Mouse (Mus musculus): ENCODE measurements around the gene Ak4. TPM values are rescaled to one million over a fixed set of nuclear protein-coding genes. Genes with fewer than 3 reads are reported as not detected.

Ak4 gene
- polyA plus RNA-seq, 1 experiment from 2014 or later: 2.0 TPM

DNA sequence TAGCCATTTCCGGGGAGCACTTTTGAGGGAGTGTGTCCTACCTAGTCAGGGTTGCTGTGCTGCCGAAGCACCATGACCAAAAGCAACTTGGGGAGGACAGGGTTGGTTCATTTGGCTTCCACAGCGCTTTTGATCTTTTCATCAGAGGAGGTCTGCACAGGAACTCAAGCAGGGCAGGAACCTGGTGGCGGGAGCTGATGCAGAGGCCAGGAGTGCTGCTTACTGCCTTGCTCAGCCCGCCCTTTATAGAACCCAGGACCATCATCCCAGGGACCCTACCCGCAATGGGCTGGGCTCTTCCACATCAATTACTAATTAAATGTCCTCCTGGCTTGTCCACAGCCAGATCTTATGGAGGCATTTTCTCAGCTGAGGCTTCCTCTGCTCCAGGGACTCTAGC is 7.5 kb downstream of the Ak4 start:
- H3K27me3 ChIP-seq (replicated peaks; ENCODE audit: control insufficient read depth, insufficient read depth, low read length): no peaks in the 10 kb centered on the region

GRCm38 (mm10) chr4:101427886-101428680 is 9.0 kb downstream of the Ak4 start:
- H3K27ac ChIP-seq (ENCODE audit: low read depth, low read length): no peak overlapping the region
- no peaks in the 10 kb centered on the region for H3K27me3 ChIP-seq (replicated peaks; ENCODE audit: control insufficient read depth, insufficient read depth, low read length)
- WGBS: 87% methylated on average over 11 of the region's 11 CpGs

More for the DNA sequence above, 7.5 kb downstream of the Ak4 start:
- no peaks in the 10 kb centered on the region for H3K9me3 ChIP-seq (ENCODE audit: control insufficient read depth)
- ATAC-seq: no peak
- H3K4me3 ChIP-seq (ENCODE audit: low read depth, low read length): no peak overlapping the region
- TF ChIP-seq CTCF (IDR thresholded peaks at IDR 0.05; ENCODE audit: low read depth): no peak
- WGBS: 87% methylated on average over 6 of the region's 6 CpGs
- no peak overlapping the region for H3K4me2 ChIP-seq (replicated peaks; ENCODE audit: low read depth)
- H3K9ac ChIP-seq (ENCODE audit: low read depth, low read length): no peak overlapping the region
- no peaks in the 10 kb centered on the region for H3K36me3 ChIP-seq (ENCODE audit: control insufficient read depth, insufficient read depth)
- H3K4me1 ChIP-seq (replicated peaks; ENCODE audit: control insufficient read depth, insufficient read depth, low read length): no peaks in the 10 kb centered on the region
- no peak overlapping the region for H3K27ac ChIP-seq (ENCODE audit: low read depth, low read length)

DNA sequence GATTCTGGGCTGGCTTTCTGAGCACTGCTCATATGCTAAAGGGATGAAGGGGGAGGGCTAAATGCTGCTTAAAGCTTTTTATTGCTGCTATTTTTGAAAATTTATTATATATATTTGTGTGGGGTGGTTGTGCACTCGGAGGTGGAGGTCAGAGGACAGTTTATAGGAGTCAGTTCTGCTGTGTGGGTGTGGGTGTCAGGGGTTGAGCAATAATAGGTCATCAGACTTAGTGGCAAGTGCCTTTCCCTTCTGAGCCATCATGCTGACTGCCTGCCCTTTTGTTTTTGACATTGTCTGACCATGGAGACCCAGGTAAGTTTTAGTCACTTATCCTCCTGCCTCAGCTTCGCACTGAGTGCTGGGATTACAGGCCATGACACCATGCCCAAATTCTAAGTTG is 10.0 kb downstream of the Ak4 start:
- WGBS: 51% methylated on average over 2 of the region's 2 CpGs
- no peak for ATAC-seq
- Histone ChIP-seq H3K27ac (ENCODE audit: low read depth, low read length) (no peak overlapping the region), H3K27me3 (replicated peaks; ENCODE audit: control insufficient read depth, insufficient read depth, low read length) (no peaks in the 10 kb centered on the region), H3K4me3 (ENCODE audit: low read depth, low read length) (no peak overlapping the region), H3K4me1 (replicated peaks; ENCODE audit: control insufficient read depth, insufficient read depth, low read length) (no peaks in the 10 kb centered on the region), H3K4me2 (replicated peaks; ENCODE audit: low read depth) (no peak overlapping the region), H3K9ac (ENCODE audit: low read depth, low read length) (no peak overlapping the region), H3K9me3 (ENCODE audit: control insufficient read depth) (no peaks in the 10 kb centered on the region), H3K36me3 (ENCODE audit: control insufficient read depth, insufficient read depth) (no peaks in the 10 kb centered on the region)
- TF ChIP-seq CTCF (IDR thresholded peaks at IDR 0.05; ENCODE audit: low read depth): no peak

More at GRCm38 (mm10) chr4:101427886-101428680, 9.0 kb downstream of the Ak4 start:
- Histone ChIP-seq H3K36me3 (ENCODE audit: control insufficient read depth, insufficient read depth) (no peaks in the 10 kb centered on the region), H3K4me3 (ENCODE audit: low read depth, low read length) (no peak overlapping the region), H3K9ac (ENCODE audit: low read depth, low read length) (no peak overlapping the region), H3K9me3 (ENCODE audit: control insufficient read depth) (no peaks in the 10 kb centered on the region), H3K4me1 (replicated peaks; ENCODE audit: control insufficient read depth, insufficient read depth, low read length) (no peaks in the 10 kb centered on the region), H3K4me2 (replicated peaks; ENCODE audit: low read depth) (no peak overlapping the region)
- TF ChIP-seq CTCF (IDR thresholded peaks at IDR 0.05; ENCODE audit: low read depth): no peak
- ATAC-seq: no peak

- no peak overlapping the region for H3K4me3 ChIP-seq (ENCODE audit: low read depth, low read length)
- H3K9ac ChIP-seq (ENCODE audit: low read depth, low read length): no peak overlapping the region
- no peak overlapping the region for H3K27ac ChIP-seq (ENCODE audit: low read depth, low read length)
- no peak for TF ChIP-seq CTCF (IDR thresholded peaks at IDR 0.05; ENCODE audit: low read depth)
- H3K27me3 ChIP-seq (replicated peaks; ENCODE audit: control insufficient read depth, insufficient read depth, low read length): no peaks in the 10 kb centered on the region
- H3K4me2 ChIP-seq (replicated peaks; ENCODE audit: low read depth): no peak overlapping the region
- 90% methylated on average over 6 of the region's 6 CpGs for WGBS
- ATAC-seq: no peak
- H3K36me3 ChIP-seq (ENCODE audit: control insufficient read depth, insufficient read depth): no peaks in the 10 kb centered on the region
- H3K9me3 ChIP-seq (ENCODE audit: control insufficient read depth): no peaks in the 10 kb centered on the region
- H3K4me1 ChIP-seq (replicated peaks; ENCODE audit: control insufficient read depth, insufficient read depth, low read length): no peaks in the 10 kb centered on the region
Observed at GRCm38 (mm10) chr4:101430000-101430399, 10.9 kb downstream of the Ak4 start.

DNA sequence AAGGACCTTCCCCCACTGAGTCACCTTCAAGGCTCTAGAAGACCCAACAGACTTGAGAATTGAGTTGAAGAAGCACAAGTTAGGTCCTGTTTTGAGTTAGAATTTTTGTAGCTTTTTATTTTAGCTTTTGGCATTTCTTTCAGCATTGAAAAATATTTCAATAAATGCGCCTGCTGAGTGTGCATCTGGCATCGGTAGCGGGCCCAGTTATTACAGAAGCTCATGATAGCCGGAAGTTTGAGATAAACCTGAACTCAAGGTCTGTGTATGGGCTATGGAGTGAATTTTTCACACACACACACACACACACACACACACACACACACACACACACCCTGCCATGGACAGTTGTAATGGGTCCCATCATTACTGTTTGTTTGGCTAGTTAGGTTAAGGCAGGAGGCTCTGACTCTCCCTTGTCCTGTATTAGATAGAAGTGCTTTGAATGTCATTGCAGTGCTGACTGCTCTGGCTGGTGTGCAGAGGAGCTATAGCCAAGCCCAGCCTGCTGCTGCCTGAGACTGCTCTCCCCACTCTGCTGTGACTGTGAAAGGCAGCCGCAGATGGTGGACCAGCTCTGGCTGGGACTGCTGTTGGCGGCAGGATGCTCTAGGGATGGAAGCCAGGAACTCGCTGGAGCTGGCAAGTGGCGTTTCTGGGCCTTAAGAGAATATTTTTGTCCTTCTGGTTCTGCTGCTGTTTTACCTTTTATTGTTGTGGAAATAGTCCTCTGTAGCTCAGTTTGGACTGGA is 17.9 kb downstream of the Ak4 start:
- H3K27ac ChIP-seq (ENCODE audit: low read depth, low read length): no peak overlapping the region
- no peaks in the 10 kb centered on the region for H3K27me3 ChIP-seq (replicated peaks; ENCODE audit: control insufficient read depth, insufficient read depth, low read length)
- TF ChIP-seq CTCF (IDR thresholded peaks at IDR 0.05; ENCODE audit: low read depth): no peak
- no peak overlapping the region for H3K9ac ChIP-seq (ENCODE audit: low read depth, low read length)
- WGBS: 80% methylated on average over 8 of the region's 8 CpGs
- no peaks in the 10 kb centered on the region for H3K9me3 ChIP-seq (ENCODE audit: control insufficient read depth)
- no peak for ATAC-seq
- H3K36me3 ChIP-seq (ENCODE audit: control insufficient read depth, insufficient read depth): no peaks in the 10 kb centered on the region
- H3K4me2 ChIP-seq (replicated peaks; ENCODE audit: low read depth): no peak overlapping the region
- H3K4me3 ChIP-seq (ENCODE audit: low read depth, low read length): no peak overlapping the region
- no peaks in the 10 kb centered on the region for H3K4me1 ChIP-seq (replicated peaks; ENCODE audit: control insufficient read depth, insufficient read depth, low read length)

- 67% methylated on average over 8 of the region's 8 CpGs for WGBS
Observed at GRCm38 (mm10) chr4:101438271-101438670, 19.2 kb downstream of the Ak4 start.

More at GRCm38 (mm10) chr4:101438271-101438670, 19.2 kb downstream of the Ak4 start:
- H3K27ac ChIP-seq (ENCODE audit: low read depth, low read length): no peak overlapping the region
- no peak for ATAC-seq
- no peak for TF ChIP-seq CTCF (IDR thresholded peaks at IDR 0.05; ENCODE audit: low read depth)
- H3K4me2 ChIP-seq (replicated peaks; ENCODE audit: low read depth): no peak overlapping the region
- H3K36me3 ChIP-seq (ENCODE audit: control insufficient read depth, insufficient read depth): no peaks in the 10 kb centered on the region
- no peak overlapping the region for H3K4me3 ChIP-seq (ENCODE audit: low read depth, low read length)
- no peaks in the 10 kb centered on the region for H3K9me3 ChIP-seq (ENCODE audit: control insufficient read depth)
- no peaks in the 10 kb centered on the region for H3K4me1 ChIP-seq (replicated peaks; ENCODE audit: control insufficient read depth, insufficient read depth, low read length)
- no peaks in the 10 kb centered on the region for H3K27me3 ChIP-seq (replicated peaks; ENCODE audit: control insufficient read depth, insufficient read depth, low read length)
- no peak overlapping the region for H3K9ac ChIP-seq (ENCODE audit: low read depth, low read length)
